Mouse (Mus musculus): Measurements from ENCODE around the gene Mrpl28.

The Mrpl28 gene

DNA sequence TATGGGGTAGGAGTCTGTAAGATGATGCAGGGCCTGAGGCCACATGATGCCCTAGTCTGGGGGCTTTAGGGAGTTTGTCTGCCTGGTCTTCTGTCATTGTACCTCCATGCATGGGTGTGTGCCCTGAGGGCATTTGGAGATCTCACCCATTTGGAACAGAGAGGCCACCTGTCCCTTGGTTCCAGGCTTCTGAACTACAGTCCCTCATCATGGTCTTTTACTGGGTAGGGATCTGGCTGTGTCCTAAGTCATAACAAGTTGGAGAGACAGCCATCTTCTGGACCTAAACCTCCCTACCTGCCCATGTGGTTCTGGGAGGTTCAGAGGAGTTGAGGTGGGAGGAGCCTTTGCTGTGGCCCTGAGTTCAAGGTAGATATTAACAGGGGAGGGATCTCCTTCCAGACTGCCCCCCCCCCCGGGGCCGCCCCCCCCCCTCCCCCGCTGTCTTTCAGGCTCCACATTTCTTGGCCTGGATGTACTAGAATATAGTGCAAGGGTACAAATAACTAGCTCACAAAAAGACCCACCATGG is 7.3 kb upstream of the Mrpl28 start:
- in situ Hi-C loops (cut with MboI, MseI), result no loop called here

DNA sequence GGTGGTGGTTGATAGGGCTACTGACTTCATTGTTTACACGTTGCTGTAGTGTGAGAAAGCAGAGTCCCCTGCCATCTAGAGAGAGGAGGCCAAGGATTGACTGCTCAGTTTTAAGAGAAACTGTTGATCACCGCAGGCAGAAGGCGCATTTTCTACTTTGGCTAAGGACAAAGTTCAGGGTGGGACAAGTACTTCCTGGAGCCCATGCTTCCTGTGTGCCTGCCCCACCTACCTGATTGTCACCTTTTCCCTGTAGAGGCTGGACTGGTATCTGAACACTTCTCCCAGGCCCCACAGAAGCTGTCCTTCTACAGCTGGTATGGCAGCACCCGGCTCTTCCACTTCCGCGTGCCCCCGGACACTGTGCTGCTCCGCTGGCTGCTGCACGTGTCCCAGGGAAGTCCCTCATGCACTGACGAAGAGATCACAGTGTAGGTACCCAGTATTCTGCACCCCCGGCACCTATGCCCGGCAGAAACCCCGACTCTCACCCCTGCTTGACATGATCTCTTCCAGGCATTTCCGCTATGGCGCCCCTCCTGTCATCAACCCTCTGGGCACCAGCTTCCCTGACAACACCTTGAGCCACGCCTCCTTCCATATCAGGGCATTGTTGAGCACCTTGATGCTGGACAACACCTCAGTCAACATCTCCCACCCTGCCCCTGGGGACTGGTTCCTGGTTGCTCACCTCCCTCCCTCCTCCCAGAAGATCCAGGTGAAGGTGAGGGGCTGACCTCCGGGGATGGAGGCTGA is 6.6 kb upstream of the Mrpl28 start:
- in situ Hi-C loops (cut with MboI, MseI), result no loop called here

DNA sequence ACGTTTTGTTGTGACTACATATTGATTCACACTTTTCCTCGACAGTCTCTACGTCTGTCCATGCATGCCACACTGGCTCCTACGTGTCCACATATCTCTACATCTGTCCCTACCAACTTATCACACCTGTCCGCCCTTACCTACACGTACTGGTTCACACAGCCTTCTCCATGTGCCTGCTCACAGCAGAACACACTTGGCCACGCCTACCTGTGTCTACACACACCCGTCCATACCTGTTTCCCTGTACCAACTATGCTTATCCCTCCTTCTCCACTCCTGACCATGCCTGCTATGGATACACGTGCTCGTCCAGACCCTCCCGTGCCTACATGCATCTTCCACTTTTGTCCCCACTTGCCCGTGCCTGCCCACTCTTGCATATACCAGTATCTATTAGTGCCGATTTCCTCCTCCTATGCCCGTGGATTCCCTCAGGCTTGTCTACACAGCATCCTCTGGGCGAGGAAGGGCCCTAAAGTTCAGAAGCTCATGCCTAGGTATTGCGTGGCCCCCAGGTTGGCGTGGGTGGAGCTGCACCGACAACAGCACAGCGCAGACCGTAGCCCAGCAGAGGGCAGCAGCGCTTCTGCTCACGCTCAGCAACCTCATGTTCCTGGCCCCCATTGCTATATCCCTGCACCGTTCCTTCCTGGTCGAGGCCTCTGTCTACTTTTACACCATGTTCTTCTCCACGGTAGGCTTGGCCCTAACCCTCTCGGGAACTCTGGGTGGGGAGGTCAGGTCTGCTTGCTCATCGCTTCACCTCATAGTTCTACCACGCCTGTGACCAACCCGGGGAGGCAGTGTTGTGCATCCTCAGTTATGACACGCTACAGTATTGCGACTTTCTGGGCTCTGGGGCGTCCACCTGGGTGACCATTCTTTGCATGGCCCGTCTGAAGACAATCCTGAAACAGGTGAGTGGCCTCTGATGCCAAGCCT is 3.3 kb upstream of the Mrpl28 start:
- in situ Hi-C loops (cut with MboI, MseI), result no loop called here

DNA sequence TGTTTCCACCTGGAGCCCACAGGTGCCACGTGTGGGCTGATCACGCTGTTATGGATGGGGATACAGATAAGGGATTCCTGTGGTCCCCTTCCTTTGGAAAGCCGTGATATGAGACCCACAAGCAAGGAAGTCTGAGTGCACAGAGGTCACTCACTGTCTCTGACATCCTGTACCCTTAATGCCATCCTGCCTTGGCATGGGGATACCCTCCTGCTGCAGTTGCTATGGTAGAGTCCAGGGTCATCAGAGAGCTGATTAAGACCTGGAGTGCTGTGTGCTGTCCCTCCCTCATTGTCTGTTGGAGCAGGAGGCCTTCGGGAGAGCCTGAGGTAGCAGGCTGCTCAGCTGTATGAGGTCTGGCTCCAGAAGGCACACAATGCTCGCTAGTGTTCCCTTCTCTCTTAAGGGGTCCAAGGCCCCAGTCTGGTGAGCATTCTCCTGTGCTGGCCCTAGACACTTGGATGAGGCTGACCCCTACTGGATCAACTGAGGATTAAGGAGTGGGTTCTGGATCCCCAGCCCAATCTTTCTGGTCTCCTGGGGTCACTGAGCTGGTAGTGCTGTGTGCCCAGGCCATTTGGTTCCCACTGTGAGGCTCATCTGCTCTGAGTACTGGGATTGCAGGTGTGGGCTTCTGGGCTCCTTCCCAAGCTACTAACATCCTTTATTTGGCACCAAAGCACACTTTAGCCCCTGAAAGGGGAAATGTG is 714 bp upstream of the Mrpl28 start:
- in situ Hi-C loops (cut with MboI, MseI), result no loop called here

DNA sequence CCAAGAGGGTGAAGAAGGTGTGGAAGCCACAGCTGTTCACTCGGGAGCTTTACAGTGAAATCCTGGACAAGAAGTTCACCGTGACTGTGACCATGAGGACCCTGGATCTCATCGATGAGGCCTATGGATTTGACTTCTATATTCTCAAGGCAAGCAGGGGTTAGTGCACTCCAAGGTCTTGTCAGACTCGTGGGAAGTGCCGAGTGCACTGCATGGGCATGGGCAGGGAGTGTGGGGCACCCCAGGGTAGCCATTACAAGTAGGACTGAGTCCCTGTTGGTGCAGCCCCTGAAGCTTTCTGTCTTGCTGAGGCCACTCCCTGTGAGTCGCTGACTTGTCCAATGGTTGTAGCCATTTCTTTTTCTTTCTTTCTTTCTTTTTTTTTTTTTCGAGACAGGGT is 1.3 kb downstream of the Mrpl28 start:
- in situ Hi-C loops (cut with MboI, MseI), result no loop called here

DNA sequence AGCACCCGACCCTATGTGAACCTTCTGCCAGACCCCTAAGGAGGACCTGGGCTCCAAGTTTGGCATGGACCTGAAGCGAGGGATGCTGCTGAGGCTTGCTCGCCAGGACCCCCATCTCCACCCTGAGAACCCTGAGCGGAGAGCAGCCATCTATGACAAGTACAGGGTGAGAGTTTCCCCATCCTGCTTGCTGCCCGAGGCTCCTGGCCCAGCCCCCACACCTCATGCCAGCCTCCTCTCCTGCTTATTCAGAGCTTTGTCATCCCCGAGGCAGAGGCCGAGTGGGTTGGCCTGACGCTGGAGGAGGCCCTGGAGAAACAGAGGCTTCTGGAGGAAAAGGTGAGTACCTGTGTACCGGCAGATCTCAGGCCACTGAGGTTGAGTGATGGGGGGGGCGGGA is 1.9 kb downstream of the Mrpl28 start:
- in situ Hi-C loops (cut with MboI, MseI), result no loop called here

DNA sequence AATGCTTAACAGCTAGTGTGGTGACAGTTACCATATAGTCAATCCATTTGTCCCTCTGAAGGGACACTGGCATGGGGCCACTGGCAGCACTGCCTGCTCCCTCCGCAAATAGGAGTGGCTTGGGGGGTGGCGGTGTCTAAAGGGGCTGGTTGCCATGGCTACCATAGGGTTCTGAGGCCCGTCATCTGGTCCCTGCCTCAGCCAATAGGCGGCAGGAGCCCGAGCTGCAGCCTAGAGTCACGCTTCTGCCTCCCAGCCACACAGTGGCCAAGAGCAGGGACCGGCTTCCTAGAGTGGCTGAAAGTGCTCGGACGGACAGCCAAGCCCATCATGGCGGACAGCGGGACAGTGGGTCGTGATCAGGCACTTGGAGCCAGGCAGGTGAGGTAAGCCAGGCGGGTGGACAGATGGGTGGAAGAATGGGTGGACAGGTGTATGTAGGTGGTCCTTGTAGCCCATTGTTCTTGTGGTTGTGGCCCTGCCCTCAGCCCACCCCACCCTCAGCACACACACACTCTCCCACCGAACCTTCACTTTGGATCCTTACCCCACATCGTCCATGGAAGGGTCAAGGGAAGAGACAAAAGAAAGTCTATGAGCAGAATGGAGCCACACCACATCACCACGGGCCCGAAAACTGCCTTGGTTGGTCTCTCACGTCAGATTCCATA is 7.9 kb downstream of the Mrpl28 start:
- in situ Hi-C loops (cut with MboI, MseI), result no loop called here

DNA sequence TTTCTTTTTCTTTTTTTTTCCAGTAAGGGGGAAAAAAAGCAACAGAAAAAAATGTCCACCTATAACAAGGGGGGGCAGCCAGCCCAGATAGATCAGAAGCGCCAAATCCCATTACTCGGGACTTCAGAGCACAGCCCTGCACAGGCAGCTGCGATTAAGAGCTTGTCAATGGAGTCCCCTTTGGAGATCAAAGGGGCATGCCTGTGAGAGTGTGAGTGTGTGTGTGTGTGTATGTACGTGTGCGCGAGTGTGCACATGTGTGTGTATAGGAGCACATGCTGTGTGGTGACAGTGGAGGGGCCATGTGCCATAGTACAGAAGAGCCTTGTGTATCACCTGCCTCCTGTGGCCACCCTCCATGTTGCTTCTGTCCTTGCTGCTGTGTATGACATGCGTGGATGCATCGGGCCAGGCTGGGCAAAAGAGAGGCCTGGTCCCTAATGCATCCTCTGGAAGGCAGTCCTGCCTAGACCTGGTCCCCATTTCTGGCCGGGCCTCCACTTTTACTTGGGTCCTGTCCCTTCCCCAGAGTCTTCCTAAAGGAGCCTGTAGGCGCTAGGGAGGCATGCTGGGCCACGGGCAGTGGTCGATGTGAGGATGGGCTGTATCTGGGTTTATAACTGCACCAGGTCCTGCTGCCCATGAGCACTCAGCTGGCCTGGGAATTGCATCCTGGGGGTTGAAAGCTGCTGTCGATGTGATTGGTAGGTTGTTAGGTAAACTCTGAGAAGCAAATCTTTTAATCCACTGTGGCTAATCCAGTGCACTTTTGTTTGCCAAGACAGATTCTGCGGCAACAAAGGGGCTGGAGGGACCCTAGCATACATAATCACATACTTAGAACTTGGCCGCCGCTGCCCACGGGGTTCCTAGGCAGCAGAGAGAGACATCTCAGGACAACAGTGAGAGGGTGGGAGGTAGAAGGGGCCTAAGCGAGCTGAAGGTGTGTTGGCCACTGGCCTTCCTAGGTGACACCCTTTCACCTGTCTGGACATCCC is 8.9 kb downstream of the Mrpl28 start:
- in situ Hi-C loops (cut with MboI, MseI), result no loop called here

DNA sequence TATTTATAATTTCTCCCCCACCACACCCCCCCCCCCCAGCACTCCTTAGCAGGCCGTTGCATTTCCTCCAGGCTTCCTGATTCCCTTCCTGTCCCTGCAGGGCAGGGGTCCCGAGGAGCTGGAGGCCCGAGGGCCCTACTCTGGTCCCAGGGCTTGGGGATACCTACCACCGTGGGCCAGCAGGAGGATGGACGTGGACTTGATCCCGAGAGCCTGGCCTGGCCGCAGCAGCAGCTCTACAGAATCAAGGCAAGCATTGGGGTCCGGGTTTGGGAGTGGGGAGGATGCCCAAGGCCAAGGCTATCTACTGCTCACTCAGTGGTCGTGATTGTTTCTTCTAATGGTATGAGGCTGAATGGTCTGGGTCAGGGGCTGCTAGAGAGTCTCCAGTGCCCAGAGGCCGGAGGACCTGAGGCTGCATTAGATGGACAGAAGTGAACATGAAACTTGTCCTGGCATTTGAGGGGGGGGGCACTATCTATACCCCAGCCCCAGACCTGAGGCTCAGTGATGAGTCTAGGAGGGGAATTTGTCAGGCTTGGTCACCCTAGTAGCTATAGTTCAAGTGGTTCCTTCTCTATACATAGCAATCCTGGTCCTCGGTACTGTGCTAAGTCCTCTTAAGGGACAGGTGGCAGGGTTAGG is 13.9 kb downstream of the Mrpl28 start:
- in situ Hi-C loops (cut with MboI, MseI), result no loop called here

DNA sequence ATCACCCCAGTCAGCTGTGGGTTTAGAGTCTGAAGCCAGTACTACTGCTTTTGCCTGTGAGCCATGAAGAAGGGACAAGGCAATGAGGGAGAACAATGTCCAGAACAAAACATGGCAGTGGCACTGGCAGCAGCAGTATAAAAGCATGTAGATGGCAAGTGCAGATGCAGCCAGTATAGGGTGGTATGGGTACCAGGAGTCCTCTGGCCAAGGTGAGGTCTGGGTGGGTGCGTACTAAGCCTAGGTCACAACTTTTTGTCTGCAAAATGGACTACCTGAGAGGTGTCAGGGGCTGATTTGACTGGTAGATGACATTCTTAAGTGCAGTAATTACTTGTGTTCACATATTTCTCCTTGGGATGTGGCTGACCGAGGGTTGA is 14.4 kb downstream of the Mrpl28 start:
- in situ Hi-C loops (cut with MboI, MseI), result no loop called here

DNA sequence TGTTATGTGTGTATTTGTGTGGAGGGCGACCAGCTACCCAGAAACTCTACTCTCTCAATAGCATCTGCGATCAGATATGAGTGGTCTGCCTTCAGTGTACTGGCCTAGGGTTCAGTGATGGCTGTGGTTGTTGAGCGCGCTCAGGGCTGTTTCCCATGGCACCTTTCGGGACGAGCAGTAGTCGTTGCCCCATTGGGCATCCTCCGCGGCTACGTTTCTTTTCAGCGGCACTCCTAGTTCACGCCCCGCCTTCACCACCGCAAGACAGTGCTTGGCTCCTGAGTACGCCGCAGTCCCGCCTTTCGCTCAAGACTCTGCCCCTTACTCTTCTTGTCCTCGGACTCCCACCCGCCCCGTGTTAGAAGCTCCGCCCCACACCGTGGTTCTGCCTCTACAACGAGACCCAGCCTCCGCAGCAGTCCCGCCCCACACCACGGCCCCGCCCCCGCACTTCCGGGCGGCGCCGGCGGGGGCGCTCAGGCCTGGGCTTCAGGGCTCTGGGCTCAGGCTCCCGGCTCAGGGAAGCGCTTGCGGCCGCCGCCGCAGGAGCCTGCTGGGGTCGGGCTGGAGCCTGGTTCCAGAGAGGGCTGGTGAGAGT is 15.0 kb downstream of the Mrpl28 start, which contains the start of gene Axin1:
TSS of gene Axin1 (plus strand) at position 450 of the 598 bp plus-strand sequence.
- in situ Hi-C loops (cut with MboI, MseI), result no loop called here

DNA sequence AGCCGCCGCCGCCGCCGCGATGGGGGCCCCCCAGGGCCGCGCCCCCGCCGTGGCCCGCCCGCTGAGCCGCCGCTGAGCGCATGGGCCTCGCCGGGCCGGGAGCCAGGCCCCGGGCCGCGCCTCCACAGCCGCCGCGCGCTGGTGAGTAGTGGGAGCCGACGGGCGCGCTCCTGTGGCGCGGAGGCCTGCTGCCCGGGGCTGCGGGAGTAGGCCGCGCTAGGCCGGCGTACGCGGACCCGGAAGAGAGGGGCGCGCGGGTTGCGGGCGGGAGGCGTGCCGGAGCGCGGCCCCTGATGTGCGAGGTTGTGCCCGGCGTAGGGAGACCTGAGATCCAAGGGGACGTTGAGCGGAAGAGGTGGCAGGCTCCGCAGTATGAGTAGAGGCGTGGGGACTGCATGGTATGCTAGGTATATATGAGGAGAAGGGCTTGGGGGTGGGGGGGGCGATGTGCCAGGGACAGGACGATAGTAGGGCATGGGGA is 15.6 kb downstream of the Mrpl28 start:
- in situ Hi-C loops (cut with MboI, MseI), result no loop called here

DNA sequence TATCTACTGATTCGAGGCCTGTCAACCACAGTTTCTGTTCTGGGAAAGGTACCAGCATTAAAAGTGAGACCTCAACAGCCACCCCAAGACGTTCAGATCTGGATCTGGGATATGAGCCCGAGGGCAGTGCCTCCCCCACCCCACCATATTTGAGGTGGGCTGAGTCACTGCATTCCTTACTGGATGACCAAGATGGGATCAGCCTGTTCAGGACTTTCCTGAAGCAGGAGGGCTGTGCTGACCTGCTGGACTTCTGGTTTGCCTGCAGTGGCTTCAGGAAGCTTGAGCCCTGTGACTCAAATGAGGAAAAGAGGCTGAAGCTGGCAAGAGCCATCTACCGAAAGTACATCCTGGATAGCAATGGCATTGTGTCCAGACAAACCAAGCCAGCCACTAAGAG is 19.5 kb downstream of the Mrpl28 start:
- in situ Hi-C loops (cut with MboI, MseI), result no loop called here

DNA sequence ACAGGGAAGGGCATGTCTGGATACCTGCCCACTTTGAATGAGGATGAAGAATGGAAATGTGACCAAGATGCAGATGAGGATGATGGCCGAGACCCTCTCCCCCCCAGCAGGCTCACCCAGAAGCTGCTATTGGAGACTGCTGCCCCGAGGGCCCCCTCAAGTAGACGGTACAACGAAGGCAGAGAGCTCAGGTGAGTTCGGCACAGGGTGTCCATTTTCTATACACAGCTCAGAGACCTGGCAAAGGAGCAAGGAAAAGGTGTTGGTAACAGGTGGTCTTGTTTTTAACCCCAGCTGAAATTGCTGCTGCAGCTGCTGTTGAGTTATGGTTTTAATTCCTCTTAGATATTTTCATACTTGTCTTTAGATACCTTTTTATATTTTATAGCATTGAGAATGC is 20.1 kb downstream of the Mrpl28 start:
- in situ Hi-C loops (cut with MboI, MseI), result no loop called here

DNA sequence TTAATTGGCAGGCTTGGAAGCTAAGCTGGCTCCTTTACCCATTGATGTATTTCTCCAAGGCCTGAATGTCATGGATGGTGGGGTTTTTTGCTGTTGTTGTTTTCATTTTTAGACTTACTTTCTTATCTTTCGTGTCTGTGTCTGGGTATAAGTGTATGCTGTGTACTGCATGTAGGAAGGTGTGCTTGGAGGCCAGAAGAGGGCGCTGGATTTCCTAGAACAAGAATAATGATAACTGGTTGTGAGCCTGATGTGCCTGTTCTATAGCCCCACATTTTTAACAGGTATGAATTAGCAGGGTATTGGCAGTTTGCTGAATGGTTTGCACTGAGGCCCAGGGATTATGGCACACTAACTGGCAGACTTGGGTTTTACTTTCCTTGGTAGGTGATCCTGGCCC is 25.8 kb downstream of the Mrpl28 start:
- in situ Hi-C loops (cut with MboI, MseI), result no loop called here

DNA sequence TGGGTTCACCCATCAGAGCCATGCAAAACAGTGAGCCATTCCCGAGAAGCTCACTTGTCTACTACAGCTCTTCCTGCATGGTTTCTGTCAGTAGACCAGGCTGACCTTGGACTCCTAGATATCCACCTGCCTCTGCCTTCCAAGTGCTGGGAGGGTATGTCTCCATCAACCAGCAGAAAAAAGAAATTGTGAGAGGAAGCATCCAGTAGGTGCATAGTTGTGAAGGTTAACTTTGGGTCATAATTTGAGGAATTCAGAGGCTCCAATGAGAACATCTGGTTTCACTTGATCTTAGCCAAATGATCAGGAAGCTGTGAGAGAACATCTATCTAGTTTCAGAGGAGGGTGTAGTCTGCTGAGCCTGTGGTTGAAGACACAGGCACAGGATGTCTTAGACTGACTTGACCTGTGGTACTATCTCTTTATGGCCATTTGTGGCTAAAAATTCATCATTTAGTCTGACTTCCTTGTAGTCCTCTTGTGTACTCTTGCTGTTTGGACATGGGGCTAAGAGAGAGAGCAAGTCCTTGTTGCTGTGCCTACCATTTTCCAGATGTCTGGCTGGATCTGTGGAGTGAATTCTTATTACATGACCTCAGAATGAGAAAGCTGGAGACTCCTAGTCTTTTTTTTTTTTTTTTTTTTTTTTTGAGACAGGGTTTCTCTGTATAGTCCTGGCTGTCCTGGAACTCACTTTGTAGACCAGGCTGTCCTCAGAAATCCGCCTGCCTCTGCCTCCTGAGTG is 28.8 kb downstream of the Mrpl28 start:
- in situ Hi-C loops (cut with MboI, MseI), result no loop called here

DNA sequence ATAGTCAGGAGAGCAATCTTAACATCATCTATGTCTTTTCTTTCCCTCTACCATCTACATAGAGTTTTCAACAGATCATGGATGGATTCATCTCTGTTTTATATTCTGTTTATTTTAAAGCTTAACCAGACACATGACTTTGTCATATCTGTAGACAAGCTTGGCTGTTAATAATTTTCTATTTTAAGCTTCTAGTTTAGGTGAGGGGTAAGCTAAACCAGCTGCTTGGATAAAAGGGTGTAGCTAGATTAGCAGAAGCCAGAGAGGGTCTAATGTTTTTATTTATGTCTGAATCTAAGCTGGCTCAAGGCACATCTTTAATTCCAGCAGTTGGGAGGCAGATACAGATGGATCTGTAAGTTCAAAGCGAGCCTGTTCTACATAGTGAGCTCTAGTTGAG is 39.4 kb downstream of the Mrpl28 start:
- in situ Hi-C loops (cut with MboI, MseI), result no loop called here

DNA sequence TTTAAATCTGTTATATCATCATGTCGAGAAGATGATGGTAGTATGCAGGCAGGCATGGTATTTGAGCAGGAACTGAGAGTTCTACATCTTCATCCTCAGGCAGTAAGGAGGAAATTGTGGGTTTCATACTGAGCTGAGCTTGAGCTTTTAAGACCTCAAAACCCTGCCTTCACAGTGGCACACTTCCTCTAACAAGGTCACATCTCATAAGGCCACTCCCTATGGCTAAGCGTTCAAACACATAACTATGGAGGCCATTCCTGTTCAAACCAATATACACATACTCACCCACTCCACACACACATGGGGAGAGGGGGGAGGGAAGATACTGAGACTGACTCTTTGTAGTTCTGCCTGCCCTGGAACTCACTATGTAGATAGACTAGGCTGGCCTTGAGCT is 44.7 kb downstream of the Mrpl28 start:
- in situ Hi-C loops (cut with MboI, MseI), result no loop called here

Measured in T-helper 17 cell (primary cell).